Mouse (Mus musculus) frontal cortex, postnatal 25 days (tissue): ENCODE data around the gene Ten1.

ENCODE experiments used
- DNase-seq, 2 experiments: peaks; one replicate each; pipeline ENCODE4 v3.0.0; 2022; ENCODE audit warnings: low spot score in 2 of 2

The Ten1 gene

DNA sequence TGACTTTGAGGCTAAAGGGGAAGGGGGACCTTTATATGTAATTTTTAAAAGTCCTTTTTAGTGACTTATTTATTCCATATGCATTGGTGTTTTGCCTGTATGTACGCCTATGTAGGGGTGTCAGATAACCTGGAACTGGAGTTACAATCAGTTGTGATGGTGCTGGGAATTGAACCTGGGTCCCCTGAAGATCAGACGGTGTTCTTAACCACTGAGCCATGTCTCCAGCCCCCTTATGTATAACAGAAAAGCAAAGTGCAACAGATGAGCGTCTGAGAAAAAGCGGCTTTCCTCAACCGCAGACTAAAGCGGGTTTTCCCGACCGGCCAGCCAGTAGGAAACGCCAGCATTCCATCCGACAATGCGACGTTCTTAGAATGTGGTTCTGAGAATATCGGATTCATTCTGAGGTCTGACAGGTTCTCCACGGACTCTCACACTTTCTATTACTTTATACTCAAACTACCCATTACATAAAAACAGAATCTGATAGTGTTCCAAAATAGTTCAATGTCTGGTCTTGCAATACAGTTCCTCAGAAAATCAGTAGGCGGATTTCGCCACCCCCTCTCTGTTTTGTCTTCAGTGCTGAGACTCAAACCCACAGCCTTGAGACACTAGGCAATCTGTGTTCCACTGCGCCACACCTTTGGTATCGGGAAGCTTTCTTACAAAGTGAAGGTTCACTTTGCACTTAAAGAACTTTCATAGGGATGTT lies 1.6 kb upstream of the Ten1 start:
- no peak for DNase-seq

DNA sequence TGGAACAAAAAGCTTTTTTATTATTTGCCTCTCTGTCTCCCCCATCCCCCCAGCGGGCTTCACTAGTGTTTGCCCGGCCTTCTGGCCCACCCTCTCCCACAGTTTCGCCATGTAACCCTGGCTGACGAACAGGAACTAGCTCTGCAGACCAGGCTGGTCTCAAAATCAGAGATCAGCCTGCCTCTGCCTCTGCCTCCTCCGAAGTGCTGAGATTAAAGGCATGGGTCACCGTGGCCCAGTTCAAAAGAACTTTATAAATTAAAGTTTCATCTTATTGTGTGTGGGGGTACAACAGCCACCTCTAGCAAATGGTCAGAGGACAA lies 1.1 kb upstream of the Ten1 start:
- DNase-seq, result no peak

DNA sequence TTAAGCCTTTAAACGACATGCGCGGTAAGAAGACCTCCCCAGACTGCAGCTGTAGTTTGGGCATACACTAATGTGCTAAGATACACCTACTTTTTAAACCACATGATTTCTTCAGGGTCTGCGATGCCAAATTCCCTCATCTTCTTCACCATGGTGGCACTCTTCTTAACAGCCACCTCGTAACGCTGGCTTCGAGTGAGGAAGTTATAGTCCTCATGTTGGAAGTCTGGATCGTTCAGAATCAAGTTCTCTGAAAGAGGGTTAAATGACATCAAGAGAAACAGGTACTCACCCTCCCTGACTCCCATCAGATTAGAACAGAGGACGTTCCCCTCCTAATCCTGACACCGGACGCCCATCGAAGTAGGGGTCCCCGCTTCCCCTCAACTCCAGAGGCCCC lies 523 bp upstream of the Ten1 start:
- DNase-seq, result no peak

DNA sequence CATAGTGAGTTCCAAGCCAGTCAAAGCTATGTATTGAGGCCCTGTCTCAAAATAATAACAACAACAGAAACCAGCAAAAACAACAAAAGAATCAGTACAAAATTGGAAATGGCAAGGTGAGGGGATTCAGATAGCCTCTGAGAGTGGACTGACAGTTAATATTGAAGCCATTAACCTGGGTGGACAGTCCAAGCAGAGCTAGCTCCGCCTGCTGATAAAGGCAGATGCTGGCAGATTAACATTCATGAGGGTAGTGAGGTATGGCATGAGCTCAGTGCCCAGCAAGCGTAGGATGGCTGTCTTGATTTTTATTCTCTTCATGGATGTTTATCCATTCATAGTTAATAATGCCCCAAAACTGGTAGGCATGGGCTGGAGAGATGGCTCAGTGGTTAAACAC lies 2.5 kb downstream of the Ten1 start:
- DNase-seq, result no peak

DNA sequence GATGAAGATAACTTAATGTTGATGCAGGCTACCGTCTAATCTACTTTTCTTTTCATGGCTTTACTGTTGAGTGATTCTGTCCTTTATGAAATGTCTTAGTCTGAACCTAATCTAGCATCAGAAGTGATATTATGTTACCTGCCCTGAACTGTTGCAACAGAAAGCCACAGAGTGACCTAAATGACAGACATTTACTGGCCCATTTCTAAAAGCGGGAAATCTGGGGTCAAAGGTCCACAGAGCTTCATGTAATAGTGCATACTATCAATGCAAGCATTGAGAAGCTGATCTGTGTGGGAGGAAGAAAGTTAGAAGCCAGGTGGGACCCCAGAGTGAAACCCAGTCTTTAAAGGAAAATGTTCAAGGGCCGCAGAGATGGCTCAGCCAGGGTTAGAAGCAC lies 4.5 kb downstream of the Ten1 start:
- DNase-seq, result no peak

DNA sequence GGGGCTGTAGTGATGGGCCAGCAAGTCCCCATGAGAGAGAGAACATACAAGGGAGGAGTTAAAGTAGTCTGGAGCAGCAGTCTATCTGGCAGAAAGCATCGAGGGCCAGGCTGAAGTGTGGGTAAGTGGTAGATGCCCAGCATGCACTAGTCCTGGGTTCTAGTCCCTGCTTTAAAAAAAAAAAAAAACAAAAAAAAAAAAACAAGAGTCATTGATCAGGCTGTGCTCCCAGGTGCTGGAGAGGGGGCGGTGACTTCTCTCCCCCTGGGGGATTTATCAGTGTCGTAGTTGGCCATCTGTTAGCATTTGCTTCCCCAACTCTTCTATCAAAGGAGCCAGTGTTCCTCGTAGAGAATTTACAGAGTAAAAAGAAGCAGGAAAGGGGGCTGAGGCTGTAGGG lies 8.0 kb downstream of the Ten1 start:
- DNase-seq, result no peak

DNA sequence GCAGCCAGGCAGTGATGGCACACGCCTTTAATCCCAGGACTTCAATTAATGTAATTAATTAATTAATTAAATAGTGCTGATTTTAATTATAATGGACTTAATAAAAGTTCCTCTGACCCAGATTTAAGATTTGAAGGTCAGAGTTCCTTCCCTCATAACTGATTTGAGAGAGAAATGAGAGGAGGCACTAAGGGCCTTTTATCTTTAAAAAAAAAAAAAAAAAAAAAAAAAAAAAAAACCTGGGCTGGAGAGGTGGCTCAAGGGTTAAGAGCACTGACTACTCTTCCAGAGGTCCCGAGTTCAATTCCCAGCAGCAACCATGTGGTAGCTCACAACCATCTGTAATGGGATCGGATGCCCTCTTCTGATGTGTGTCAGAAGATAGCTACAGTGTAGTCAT lies 10.0 kb downstream of the Ten1 start:
- no peak for DNase-seq

DNA sequence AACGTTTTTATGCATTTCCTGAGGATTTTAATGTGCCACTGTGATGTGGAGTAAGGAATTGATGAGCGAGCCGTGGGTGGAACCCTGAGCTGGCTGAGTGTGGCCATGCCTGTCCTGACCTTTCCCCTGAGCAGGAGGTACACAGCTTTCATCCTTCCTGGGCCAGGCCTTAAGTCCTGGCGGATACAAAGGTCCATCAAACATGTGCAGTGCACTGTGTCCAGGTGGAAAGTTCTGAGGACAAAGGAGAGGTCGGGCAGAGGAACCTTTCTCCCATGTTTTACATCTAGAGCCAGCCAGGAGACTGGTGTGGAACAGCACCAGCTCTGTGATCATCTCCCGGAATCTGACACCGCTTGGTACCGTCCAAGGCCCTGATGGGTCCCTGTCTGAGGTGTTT lies 10.6 kb downstream of the Ten1 start:
- DNase-seq, result no peak

DNA sequence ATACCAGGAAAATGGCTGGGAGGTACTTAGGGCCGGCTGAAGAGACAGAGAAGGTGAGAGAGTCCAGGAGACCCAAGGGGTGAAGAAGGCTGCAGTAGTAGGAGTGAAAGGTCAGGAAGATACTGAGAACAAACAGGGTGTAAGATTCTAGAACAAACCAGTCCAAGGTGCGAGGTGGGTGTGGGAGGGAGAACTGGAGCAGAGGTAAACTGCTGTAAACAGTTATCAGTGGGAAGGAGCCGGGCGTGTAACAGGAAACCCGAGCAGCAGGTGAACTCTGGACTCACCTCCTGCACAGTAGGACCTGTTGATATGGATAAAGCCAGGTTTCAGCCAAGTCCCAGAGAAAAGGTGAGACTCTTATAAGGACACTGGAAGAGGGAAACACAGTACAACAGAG lies 12.0 kb downstream of the Ten1 start:
- no peak for DNase-seq

DNA sequence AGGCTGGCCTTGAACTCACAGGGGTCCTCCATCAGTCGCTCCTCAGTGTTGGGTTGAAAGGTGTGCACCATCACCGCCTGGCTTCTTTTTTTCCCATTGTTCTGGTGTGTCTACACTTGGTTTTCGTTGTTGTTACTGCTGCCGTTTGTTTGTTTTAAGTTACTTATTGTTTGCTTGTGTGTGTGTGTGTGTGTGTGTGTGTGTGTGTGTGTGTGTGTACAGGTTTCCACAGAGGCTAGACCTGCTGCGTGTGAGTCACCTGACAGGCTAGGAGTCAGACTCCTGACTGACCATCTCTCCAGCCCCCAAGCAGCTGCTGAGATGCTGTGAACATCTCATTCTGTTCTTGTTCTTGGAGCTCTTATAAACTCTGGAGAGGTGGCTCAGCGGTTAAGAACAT lies 14.2 kb downstream of the Ten1 start:
- DNase-seq, result no peak

DNA sequence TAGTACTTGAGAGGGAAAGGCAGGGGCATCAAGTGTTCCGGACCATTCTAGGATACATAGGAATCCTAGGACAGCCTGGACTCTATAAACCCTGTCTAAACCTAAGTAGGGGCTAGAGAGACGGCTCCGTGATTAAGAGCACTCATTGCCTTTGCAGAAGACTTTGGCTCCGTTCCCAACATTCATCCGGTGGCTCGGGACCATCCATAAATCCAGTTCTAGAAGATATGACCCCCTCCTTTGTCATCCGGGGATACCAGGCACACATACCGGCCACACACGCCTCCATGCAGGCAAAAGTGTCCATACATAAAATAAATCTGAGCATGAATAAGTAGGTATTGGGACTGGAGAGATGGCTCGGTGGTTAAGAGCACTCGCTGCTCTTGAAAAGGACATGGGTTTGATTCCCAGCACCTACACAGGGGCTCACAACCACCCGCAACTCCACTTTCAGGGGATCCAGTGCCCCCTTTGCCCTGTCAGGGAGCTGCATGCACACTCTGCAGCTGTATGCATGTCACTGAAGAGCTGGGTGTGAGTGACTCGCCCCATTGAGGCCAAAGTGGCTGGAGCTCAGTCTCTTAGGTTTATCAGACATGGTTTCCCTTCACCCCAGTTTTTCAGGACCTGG lies 15.3 kb downstream of the Ten1 start:
- no peak for DNase-seq

DNA sequence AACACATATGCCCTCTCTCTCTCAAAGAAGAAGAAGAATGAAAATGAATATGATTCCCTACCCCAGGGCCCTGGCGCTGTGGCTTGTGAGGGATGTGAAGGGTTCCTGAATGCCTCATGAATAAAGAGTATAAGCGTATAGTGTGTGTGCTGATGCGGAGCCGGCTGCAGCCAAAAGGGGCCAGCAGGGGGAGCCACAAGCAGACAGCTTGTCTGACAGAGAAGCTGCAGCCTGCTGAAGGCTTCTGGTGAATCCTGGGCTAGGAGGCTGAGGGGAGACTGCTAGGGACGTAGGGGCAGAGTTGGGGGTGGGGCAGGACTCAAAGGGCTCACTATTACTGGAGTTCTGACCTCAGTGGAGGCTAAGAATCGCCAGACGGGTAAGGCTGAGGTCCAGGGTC lies 16.5 kb downstream of the Ten1 start:
- no peak for DNase-seq

DNA sequence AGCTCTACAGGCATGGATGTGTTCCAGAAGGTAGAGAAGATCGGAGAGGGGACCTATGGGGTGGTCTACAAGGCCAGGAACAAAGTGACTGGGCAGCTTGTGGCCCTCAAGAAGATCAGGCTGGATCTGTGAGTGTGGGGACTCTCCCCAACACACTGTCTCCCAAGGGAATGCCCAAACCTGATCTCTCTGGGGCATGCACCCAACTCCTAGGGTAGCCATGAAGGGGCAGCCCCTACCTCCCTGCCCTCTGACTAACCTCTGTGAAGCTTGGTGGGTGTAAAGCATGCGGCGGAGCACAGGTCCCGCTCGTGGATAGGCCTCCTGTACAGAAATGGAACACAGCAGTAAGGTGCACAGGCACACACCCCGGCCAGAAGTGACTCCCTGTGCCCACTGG lies 17.3 kb downstream of the Ten1 start:
- DNase-seq, result no peak

DNA sequence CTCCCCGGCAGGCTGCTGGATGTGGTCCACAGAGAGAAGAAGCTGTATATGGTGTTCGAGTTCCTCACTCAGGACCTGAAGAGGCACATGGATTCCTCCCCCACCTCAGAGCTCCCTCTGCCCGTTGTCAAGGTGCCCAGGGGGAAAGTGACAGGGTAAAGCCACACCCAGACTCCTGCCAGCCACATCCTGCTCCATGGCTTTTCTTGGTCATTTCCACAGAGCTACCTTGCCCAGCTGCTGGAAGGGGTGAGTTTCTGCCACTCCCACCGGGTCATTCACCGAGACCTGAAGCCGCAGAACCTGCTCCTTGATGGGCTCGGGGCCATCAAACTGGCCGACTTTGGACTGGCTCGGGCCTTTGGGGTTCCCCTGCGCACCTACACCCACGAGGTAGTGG lies 17.9 kb downstream of the Ten1 start:
- no peak for DNase-seq

DNA sequence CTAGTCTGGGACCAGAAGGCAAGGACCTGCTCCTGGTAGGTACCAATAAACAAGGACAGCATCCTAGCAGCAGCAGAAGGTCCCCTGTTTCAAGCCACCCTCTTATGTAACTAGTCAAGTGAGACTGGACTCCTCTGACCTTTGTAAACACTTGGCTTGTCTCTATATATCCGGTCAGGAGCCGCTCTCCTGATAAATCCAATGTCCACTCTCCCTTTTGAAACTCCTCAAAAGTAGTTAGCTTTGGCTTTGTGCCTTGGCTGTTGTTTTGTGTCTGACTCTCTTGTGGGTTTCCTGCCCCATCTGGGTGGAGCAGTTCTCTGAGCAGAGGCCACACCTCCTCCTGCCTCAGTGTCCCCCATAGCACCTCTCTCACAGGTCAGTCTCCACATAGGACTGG lies 19.6 kb downstream of the Ten1 start:
- no peak for DNase-seq

DNA sequence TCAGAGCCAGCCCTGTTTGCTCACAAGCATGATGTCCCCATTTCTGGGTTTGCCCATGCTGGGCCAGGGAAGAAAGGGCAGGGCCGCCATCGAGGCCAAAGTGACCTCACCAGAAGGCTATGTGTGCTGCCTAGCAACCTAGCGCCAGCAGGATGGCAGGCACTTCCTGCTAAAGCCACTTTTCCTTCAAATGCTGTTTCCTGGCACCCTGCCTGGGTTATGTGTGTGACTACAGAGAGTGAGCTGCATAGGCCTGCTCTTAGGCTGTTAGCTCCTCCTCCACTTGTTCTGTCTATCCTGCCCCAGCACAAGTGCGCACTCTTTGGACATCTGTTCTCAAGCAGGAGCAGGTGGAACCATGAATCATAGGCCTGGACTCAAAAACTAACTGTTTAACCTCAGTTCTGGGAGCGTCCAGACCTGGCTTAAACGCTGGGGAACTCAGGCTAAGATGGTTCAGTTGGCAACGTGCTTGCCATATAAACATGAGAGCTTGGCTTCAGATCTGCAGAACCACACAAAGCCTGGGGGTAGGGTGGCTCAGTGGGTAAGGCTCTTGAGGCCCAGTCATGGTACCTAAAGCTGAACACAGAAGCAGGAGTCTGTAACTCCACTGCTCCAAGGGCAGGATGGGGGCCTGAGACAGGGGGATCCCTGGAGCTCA lies 20.2 kb downstream of the Ten1 start:
- DNase-seq, result peak; percentile 51 to 62

DNA sequence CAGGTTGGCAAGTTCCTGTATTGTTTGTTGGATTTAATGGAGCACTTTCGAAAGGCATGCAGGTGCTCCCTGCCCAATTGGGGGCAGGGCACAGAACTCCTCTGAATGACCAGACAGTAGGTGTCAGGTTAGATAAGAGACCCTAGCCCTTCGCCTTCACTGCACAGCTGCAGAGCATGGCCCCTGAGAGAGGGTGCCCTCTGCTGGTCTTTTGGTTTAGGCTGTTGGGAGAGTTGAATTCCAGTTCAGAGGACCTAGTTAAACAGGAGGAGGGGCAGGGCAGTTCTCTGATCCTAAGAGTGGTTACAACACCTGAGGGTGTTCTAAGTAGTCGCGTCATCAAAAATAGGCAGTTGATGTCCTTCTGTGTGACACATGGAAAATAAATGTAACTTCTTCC lies 21.2 kb downstream of the Ten1 start:
- peak in 1 of 2 experiments; percentile 19 for DNase-seq

DNA sequence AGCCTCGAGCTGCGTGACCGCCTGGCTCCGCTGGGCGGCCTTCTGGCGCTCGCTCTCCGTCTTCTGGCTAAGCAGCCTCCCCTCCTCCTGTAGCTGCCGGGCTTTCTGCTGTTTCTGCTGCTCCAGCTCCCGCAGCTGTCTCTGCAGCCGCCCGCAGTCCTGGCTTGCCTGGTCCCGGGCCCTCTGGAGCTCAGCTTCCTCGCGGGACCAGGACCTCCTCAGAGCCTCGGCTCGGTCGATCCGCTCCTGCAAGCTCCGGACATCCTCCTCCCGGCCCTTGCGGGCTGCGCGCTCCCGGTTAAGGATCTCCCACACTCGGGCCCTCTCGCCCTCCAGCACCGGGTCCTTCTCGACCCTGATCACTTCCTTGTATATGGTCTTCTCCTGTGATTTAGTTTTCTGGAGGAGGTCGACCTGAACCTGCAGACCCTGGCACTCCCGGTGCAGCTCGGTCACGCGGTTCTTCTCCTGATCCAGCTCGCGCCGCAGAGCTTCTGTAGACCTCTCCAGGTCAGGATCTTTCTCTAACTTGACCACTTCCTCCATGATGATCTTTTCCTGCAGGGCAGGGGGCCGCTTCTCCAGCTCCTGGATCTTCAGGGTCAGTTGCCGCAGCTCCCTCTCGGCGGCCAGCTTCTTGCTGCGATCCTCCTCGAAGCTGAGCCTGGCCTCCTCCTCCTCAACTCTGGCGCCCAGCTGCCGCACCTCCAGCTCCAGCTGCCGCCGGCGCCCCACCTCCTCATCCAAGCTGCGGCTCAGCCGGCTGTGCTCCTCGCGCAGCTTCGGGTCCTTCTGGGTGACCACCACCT lies 23.5 kb downstream of the Ten1 start:
- DNase-seq, result no peak

DNA sequence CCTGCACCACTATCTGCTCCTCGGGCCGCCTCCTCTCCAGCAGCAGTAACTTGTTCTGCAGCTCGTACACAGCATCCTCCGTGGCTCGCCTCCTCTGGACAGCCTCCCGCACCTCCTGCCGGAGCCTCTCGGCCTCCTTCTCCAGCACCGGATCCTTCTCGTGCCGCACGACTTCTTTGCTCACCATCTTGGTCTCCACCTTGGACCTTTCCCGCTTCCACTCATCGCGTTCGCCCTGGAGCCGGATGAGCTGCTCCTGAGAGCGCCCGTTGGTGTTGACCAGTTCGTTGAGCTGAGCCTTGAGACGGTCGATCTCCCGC lies 24.0 kb downstream of the Ten1 start:
- DNase-seq, result no peak

DNA sequence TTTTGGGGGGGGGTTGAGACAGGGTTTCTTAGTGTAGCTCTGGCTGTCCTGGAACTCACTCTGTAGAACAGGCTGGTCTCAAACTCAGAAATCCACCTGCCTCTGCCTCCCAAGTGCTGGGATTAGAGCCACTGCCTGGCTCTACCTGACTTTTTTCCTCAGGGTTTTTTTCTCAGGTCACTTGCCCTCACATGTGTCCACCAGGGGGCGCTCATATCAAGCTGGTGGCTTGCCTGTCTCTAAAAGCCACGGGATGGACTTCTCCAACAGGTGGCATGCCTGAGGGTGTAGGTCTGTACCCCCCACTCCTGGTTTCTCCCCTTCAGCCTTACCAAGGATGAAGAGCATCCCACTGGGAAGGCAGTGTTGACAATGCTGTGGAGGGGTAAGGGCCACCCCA lies 27.8 kb downstream of the Ten1 start:
- peak; percentile 67 to 78 for DNase-seq

DNA sequence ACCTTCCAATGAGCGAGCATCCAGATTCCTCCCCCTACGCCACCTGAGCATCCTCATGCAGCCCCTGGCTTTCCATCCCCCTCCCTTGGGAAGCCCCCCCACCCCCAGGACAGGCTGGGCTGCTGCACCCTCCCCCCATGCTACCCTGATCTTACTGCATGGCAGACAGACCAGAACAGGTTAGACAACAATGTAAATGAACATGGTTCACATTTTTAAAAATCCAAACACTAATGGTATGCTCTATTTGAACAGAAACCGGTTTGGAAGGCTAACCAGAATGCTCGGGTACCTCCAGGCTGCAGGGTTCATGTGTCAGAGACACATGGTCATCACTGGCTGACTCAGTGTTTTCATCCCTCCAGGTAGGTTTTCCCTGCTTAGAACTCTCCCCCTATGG lies 30.0 kb downstream of the Ten1 start:
- DNase-seq, result no peak

DNA sequence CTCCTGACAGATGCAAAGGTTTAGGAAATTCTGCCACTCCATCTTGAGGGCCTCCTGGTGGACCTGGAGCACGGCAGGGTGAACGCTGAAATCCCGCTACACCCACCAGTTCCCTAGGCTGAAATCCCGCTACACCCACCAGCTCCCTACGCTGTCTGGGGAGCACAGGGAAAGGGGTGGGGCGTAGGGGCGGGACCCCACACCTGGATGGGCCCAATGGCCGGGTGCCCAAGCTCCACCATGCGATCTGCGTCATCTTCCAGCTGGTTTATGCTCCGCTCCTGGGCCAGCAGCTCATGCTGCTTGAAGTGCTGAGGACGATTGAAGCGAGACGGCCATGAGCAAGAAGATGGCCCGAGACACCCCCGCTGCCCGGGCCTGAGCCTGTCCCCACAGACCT lies 33.8 kb downstream of the Ten1 start:
- DNase-seq, result no peak

DNA sequence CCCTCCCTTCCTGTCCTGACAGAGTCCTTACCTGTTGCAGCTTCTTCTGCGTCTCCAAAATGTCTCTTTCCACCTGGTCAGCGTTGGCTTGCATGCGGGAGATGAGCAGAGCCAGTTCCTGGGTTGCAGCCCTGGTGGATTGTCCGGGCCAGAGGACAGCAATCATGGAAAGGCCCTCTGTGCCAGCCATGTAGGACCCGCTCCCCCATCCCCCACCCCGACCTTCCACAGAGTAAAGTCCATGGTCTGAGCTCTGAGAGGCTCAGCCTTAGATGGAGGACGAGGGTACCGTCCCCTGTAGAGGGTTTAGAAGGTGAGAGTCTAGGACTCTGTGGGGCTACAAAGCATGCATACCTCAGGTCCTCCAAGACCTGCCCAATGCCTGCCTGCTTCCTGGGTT lies 36.2 kb downstream of the Ten1 start:
- DNase-seq, result no peak
